Mouse (Mus musculus) bone marrow macrophage, adult 2 months (primary cell): ENCODE results near the gene Trappc4. TPM values are rescaled to one million over a fixed set of nuclear protein-coding genes. Genes with fewer than 3 reads are reported as not detected.

Source experiments
- H3K27ac ChIP-seq: 2 replicates; pipeline ENCODE4 v1.5.1; 2012; ENCODE audit warnings: low read depth, low read length; ENCODE audit not compliant: insufficient read depth
- H3K4me1 ChIP-seq: 2 replicates; pipeline ENCODE4 v1.6.1; 2012; ENCODE audit warnings: low read length; ENCODE audit not compliant: control insufficient read depth, insufficient read depth
- H3K4me3 ChIP-seq: 2 replicates; pipeline ENCODE4 v1.5.1; 2012; ENCODE audit warnings: mild to moderate bottlenecking, low read length, moderate library complexity; ENCODE audit not compliant: insufficient read depth
- CTCF ChIP-seq: IDR thresholded peaks from 2 replicates; pipeline ENCODE4 v1.5.1; 2012; ENCODE audit warnings: low read depth, mild to moderate bottlenecking, low read length, moderate library complexity
- POLR2A ChIP-seq: IDR thresholded peaks from 2 replicates; pipeline ENCODE4 v1.6.1; 2012; ENCODE audit warnings: mild to moderate bottlenecking, low read depth, low read length, borderline replicate concordance
- polyA plus RNA-seq: library from polyadenylated mRNA; stranded (reverse); fragments of >200 nt; gene quantifications from 2 replicates; pipeline ENCODE4 v1.2.4, GENCODE M21; 2012; ENCODE audit not compliant: missing spikeins, insufficient read depth, insufficient read length

Gene Trappc4
- polyA plus RNA-seq, 1 experiment, result 82.4 TPM

GRCm38 (mm10) chr9:44407752-44408097, 325 bp upstream of the Trappc4 start:
- Histone ChIP-seq H3K27ac (peak overlapping the region; percentile 72), H3K4me3 (peak overlapping the region; percentile 89), H3K4me1 (peaks cover 7% of the 10 kb centered on the region)
- no peak for TF ChIP-seq CTCF
- TF ChIP-seq POLR2A, result no peak

- Histone ChIP-seq H3K4me3 (no peak overlapping the region), H3K27ac (no peak overlapping the region), H3K4me1 (peaks cover 7% of the 10 kb centered on the region)
- no peak for TF ChIP-seq CTCF
- TF ChIP-seq POLR2A, result no peak
Measured at GRCm38 (mm10) chr9:44405011-44405410, 2.4 kb downstream of the Trappc4 start.

GRCm38 (mm10) chr9:44401081-44401480, 6.3 kb downstream of the Trappc4 start:
- H3K4me1 ChIP-seq, result peaks cover 15% of the 10 kb centered on the region
- no peak overlapping the region for H3K4me3 ChIP-seq
- H3K27ac ChIP-seq, result no peak overlapping the region
- no peak for TF ChIP-seq CTCF
- no peak for TF ChIP-seq POLR2A

- H3K4me3 ChIP-seq, result no peak overlapping the region
- H3K4me1 ChIP-seq, result peaks cover 18% of the 10 kb centered on the region
- no peak overlapping the region for H3K27ac ChIP-seq
- TF ChIP-seq CTCF (no peak), POLR2A (no peak)
Measured at GRCm38 (mm10) chr9:44399795-44400114, 7.6 kb downstream of the Trappc4 start.

- peaks cover 21% of the 10 kb centered on the region for H3K4me1 ChIP-seq
- no peak overlapping the region for H3K27ac ChIP-seq
- TF ChIP-seq CTCF (no peak), POLR2A (no peak)
- no peak overlapping the region for H3K4me3 ChIP-seq
Measured at GRCm38 (mm10) chr9:44399114-44399794, 8.1 kb downstream of the Trappc4 start.

- no peak overlapping the region for H3K27ac ChIP-seq
- H3K4me3 ChIP-seq, result peak overlapping the region; percentile 71; the same call in 1 of the 2 replicates
- peaks cover 21% of the 10 kb centered on the region for H3K4me1 ChIP-seq
- TF ChIP-seq POLR2A (no peak), CTCF (no peak)
Measured at GRCm38 (mm10) chr9:44398551-44398950, 8.8 kb downstream of the Trappc4 start.

GRCm38 (mm10) chr9:44398087-44398486, 9.3 kb downstream of the Trappc4 start:
- peak overlapping the region; percentile 71 for H3K4me3 ChIP-seq
- peaks cover 21% of the 10 kb centered on the region for H3K4me1 ChIP-seq
- 0 out of 2 replicates have a peak overlapping the region, but pooled peaks have one; percentile 5 for H3K27ac ChIP-seq
- no peak for TF ChIP-seq CTCF
- no peak for TF ChIP-seq POLR2A

GRCm38 (mm10) chr9:44396684-44397411, 10.6 kb downstream of the Trappc4 start, which contains the start of gene Slc37a4:
TSS of gene Slc37a4 (plus strand) at chr9:44396852.
- peaks cover 21% of the 10 kb centered on the region for H3K4me1 ChIP-seq
- H3K27ac ChIP-seq, result peak within 1 kb of the TSS; percentile 53
- peak within 1 kb of the TSS; percentile 71 for H3K4me3 ChIP-seq
- peak; percentile 85; the same call in 1 of the 2 replicates for TF ChIP-seq POLR2A
- no peak for TF ChIP-seq CTCF

GRCm38 (mm10) chr9:44391466-44391865, 15.9 kb downstream of the Trappc4 start:
- no peak for TF ChIP-seq POLR2A
- peak; percentile 52 for TF ChIP-seq CTCF

GRCm38 (mm10) chr9:44389273-44389672, 18.1 kb downstream of the Trappc4 start:
- Histone ChIP-seq H3K4me3 (no peak overlapping the region), H3K4me1 (no peaks in the 10 kb centered on the region), H3K27ac (no peak overlapping the region)
- TF ChIP-seq CTCF, result peak; percentile 53
- TF ChIP-seq POLR2A, result no peak

More at GRCm38 (mm10) chr9:44391466-44391865, 15.9 kb downstream of the Trappc4 start:
- H3K4me1 ChIP-seq, result peaks cover 10% of the 10 kb centered on the region
- H3K27ac ChIP-seq, result no peak overlapping the region
- H3K4me3 ChIP-seq, result no peak overlapping the region

- no peaks in the 10 kb centered on the region for H3K4me1 ChIP-seq
- TF ChIP-seq POLR2A, result no peak
- TF ChIP-seq CTCF, result no peak
- no peak overlapping the region for H3K27ac ChIP-seq
- H3K4me3 ChIP-seq, result no peak overlapping the region
Measured at GRCm38 (mm10) chr9:44387221-44387620, 20.2 kb downstream of the Trappc4 start.
